Mouse (Mus musculus) limb, embryonic 15.5 days (tissue): ENCODE measurements at regions not wholly inside any gene's neighbourhood (a gene's known extent, or its start where the extent isn't known, plus 50 kb on each side); places are given as distances from the start of the nearest gene placed in this dataset.
A peak's percentile ranks its signal among the peaks of the same experiment; 100 is the strongest.

Experiments
- ATAC-seq: fragments of 200-750 bp; cut with Nextera tagmentation; 2 replicates; pipeline ENCODE4 v1.8.0; 2017; ENCODE audit warnings: low read depth, moderate TSS enrichment; ENCODE audit not compliant: insufficient number of reproducible peaks, low FRiP score, low TSS enrichment
- H3K27ac ChIP-seq: fragments of 300-500 bp; sonication (generic); 2 replicates; pipeline ENCODE4 v1.5.1; 2015; ENCODE audit warnings: moderate library complexity, mild to moderate bottlenecking, inconsistent platforms
- H3K27me3 ChIP-seq: fragments of 300-500 bp; sonication (generic); 2 replicates; pipeline ENCODE4 v1.6.1; 2015; ENCODE audit warnings: inconsistent platforms
- H3K36me3 ChIP-seq: fragments of 300-500 bp; sonication (generic); 2 replicates; pipeline ENCODE4 v1.6.1; 2015; ENCODE audit warnings: inconsistent platforms
- H3K4me1 ChIP-seq: fragments of 300-500 bp; sonication (generic); 2 replicates; pipeline ENCODE4 v1.6.1; 2015; ENCODE audit warnings: inconsistent platforms
- H3K4me2 ChIP-seq: fragments of 300-500 bp; sonication (generic); 2 replicates; pipeline ENCODE4 v1.6.1; 2015; ENCODE audit warnings: mild to moderate bottlenecking, inconsistent platforms
- H3K4me3 ChIP-seq: fragments of 300-500 bp; sonication (generic); 2 replicates; pipeline ENCODE4 v1.5.1; 2015; ENCODE audit warnings: mild to moderate bottlenecking, inconsistent platforms
- H3K9ac ChIP-seq: fragments of 300-500 bp; sonication (generic); 2 replicates; pipeline ENCODE4 v1.6.1; 2015; ENCODE audit warnings: inconsistent platforms
- H3K9me3 ChIP-seq: fragments of 300-500 bp; sonication (generic); 2 replicates; pipeline ENCODE4 v1.6.1; 2016; ENCODE audit warnings: inconsistent platforms
- WGBS: fragments of 180-500 bp; shearing (Covaris S2); methylation state at CpG from one replicate; pipeline ENCODE4 v1.1.7; 2015; 5-methylcytosine and 5-hydroxymethylcytosine counted together

DNA sequence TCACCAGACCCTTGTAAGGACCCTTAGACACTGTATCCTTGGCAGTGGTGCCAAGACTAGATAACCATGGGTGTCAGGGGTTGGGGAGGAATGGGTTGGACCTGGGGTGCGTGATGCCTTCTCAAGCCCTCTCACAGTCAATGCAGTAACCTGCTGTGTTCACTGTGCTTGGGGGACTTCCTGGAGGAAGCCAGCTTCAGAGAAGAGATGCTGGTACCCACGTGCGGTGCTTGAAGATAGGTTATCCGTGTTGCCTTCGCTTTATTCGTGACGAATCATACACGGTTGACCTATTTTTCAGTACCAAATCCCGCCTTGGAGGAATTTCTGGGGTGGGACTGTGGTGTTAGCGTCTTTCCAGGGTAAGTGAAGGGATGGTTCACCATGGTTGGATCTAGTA lies 138.1 kb upstream of the Rtl1 start:
- H3K4me2 ChIP-seq = no peak overlapping the region
- H3K9me3 ChIP-seq = no peaks in the 10 kb centered on the region
- no peak overlapping the region for H3K27ac ChIP-seq
- no peak for ATAC-seq
- no peak overlapping the region for H3K4me3 ChIP-seq
- peaks cover 75% of the 10 kb centered on the region for H3K36me3 ChIP-seq
- WGBS = 93% methylated on average over 10 of the region's 10 CpGs
- no peak overlapping the region for H3K9ac ChIP-seq
- H3K27me3 ChIP-seq = no peaks in the 10 kb centered on the region
- H3K4me1 ChIP-seq = no peaks in the 10 kb centered on the region

DNA sequence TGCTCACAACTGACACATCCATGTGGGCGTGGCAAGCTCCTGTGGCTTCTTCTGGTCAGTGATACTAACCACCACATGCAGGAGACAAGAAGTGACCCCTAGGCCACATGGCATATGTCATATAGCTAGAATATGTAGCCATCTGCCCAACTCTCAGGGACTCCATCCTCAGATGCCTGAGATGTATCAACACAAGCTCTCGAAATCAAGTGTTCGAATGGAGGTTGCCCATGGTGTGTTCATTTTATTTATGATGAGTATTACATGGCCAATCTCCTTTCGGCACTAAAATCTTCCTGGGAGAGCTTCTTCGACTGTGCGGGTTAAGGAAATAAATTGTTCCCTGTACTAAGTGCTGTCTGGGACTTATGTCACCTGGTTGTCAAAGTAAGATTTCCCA lies 138.8 kb upstream of the Rtl1 start:
- Histone ChIP-seq H3K27ac (no peak overlapping the region), H3K9me3 (no peaks in the 10 kb centered on the region), H3K27me3 (no peaks in the 10 kb centered on the region), H3K4me3 (no peak overlapping the region), H3K4me2 (no peak overlapping the region), H3K36me3 (peaks cover 79% of the 10 kb centered on the region), H3K9ac (no peak overlapping the region), H3K4me1 (no peaks in the 10 kb centered on the region)
- ATAC-seq = no peak
- WGBS = 90% methylated on average over 6 of the region's 6 CpGs

DNA sequence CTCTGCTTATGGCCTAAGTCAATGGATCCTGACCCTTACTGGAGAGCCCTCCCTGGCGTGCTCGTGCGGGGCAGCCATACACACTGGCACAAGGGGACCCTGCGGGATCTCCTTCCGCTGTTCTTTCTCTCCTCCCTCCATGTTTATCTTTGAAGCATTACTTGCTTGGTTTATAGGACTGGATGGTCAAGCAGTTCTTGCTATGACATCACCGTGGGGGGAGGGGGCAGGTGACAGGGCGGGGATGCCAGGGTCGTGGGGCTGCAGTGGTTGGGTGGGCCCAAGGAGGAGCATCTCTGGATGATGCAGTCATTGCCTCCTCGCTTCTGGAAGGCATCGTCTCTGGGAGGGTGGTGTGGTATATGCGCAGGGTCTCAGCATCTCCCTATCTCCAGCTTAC lies 142.4 kb upstream of the Rtl1 start:
- Histone ChIP-seq H3K9me3 (no peaks in the 10 kb centered on the region), H3K27ac (no peak overlapping the region), H3K9ac (no peak overlapping the region), H3K4me3 (no peak overlapping the region), H3K36me3 (peaks cover 63% of the 10 kb centered on the region), H3K4me1 (peaks cover 11% of the 10 kb centered on the region), H3K4me2 (no peak overlapping the region), H3K27me3 (no peaks in the 10 kb centered on the region)
- WGBS = 92% methylated on average over 11 of the region's 11 CpGs
- ATAC-seq = no peak

DNA sequence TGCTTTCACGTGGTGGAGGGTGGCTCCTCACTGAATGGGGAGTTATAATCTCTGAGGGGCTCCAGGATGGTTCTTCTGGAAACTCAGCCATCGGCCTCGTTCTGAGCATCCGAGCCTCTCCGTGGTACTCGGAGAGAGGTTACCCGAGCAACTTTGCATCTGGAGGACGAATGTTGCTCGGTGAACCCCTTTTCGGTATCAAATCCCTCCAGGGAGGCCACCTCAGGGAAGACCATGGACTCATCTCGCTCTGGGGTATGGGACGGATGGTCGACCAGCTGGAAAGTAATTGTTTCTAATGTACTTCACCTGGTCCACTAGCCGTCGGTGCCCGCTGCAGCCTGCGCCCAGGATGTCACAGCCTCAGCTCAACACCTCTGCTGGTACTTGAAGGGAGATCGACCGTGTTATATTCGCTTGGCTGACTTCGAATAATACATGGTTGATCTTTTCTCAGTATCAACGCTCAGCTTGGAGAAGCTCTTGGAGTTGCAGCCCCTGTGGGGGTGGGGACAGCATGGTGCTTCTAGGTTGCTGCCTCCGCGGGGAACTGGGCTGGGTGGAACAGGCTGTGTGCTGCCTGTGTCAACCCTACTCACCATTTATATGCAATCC lies 143.0 kb upstream of the Rtl1 start:
- Histone ChIP-seq H3K9ac (no peak overlapping the region), H3K4me3 (no peak overlapping the region), H3K9me3 (no peaks in the 10 kb centered on the region), H3K36me3 (peaks cover 56% of the 10 kb centered on the region), H3K4me1 (peaks cover 14% of the 10 kb centered on the region), H3K4me2 (no peak overlapping the region), H3K27ac (no peak overlapping the region), H3K27me3 (no peaks in the 10 kb centered on the region)
- no peak for ATAC-seq
- 88% methylated on average over 24 of the region's 24 CpGs for WGBS

DNA sequence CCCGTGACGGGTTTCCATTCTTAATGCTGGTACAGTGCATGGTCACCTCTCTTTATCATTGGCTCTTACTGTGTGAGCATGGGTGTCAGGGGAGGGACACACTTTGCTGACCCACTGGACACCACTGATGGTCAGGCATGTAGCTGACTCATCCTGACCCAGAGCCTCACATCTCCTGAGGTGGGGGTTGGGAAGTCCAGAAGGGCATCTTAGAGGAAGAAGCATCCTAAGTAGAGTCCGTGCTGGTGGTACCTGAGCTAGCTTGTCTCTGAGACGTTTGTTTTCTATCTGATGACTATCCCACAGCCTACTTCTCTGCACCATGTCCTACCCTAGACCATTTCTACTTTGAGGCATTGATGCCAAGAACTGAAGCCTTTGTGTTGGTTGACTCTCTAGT lies 144.1 kb upstream of the Rtl1 start:
- H3K9ac ChIP-seq = no peak overlapping the region
- peaks cover 47% of the 10 kb centered on the region for H3K36me3 ChIP-seq
- no peak for ATAC-seq
- WGBS = 92% methylated on average over 4 of the region's 4 CpGs
- H3K9me3 ChIP-seq = no peaks in the 10 kb centered on the region
- H3K4me3 ChIP-seq = no peak overlapping the region
- no peak overlapping the region for H3K4me2 ChIP-seq
- H3K27me3 ChIP-seq = no peaks in the 10 kb centered on the region
- no peak overlapping the region for H3K27ac ChIP-seq
- H3K4me1 ChIP-seq = peaks cover 23% of the 10 kb centered on the region

DNA sequence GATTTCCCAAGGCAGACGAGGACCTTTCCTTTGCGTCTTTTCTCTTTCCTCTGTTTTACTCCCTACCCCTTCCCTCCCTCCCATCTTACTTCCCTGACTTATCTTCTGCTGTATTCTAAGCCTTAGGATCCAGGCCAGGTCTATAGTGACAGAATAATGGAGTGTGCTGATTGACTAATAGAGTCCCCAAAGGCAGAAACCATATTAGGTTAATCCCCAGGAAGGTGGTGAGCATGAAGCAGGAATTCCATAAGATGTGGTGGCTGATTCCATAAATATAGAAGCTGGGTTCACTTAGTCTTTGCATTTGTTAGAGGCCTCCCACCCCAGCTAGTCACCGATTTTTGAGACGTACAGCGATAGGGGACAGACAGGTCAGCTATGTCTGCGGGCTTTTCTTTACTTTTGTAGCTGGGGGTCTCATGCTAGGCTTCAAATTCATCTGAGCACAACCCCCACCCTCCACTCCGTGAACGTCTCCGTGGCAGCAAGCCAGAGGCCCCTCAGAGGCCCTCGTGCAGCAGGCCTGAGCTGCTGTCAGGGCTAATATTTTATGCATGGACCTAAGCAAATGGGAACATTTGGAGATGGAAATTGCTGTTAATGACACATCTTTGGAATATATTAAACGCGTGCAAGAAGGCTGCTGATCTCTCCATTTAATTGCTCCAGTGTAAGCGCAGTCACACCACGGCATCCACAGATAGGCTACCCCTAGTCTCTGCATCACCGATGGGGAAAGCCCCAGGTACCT lies 145.8 kb upstream of the Rtl1 start:
- Histone ChIP-seq H3K4me2 (no peak overlapping the region), H3K27ac (0 out of 2 replicates have a peak overlapping the region, but pooled peaks have one; percentile 2)
- ATAC-seq = no peak

DNA sequence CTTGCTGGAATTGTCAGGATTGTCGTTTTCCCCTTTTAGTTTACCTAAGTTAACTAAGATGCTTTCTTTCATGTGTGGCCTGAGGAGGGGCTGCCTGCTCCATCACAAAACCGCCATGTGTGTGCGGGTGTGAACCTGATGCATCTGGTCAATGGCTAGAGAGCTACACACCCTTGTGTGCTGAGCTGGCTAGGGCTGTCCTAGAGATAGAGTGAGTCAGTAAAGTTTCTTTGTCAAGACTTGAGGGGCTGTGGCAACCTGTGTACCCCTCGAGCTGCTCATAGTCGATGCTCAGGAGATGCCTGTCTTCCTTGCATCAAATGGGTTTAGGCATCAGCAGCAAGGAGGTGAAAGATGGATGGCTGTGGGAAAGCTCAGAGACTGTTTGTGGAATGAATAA lies 147.1 kb upstream of the Rtl1 start:
- ATAC-seq = no peak
- Histone ChIP-seq H3K9me3 (no peaks in the 10 kb centered on the region), H3K4me2 (no peak overlapping the region), H3K27me3 (no peaks in the 10 kb centered on the region), H3K36me3 (peaks cover 22% of the 10 kb centered on the region), H3K9ac (no peak overlapping the region), H3K4me1 (peaks cover 36% of the 10 kb centered on the region), H3K4me3 (no peak overlapping the region), H3K27ac (no peak overlapping the region)
- 67% methylated on average over 5 of the region's 5 CpGs for WGBS

More for the DNA sequence above, 145.8 kb upstream of the Rtl1 start:
- Histone ChIP-seq H3K9ac (no peak overlapping the region), H3K9me3 (no peaks in the 10 kb centered on the region), H3K27me3 (no peaks in the 10 kb centered on the region), H3K36me3 (peaks cover 32% of the 10 kb centered on the region), H3K4me3 (no peak overlapping the region), H3K4me1 (peaks cover 36% of the 10 kb centered on the region)
- 49% methylated on average over 15 of the region's 15 CpGs for WGBS

DNA sequence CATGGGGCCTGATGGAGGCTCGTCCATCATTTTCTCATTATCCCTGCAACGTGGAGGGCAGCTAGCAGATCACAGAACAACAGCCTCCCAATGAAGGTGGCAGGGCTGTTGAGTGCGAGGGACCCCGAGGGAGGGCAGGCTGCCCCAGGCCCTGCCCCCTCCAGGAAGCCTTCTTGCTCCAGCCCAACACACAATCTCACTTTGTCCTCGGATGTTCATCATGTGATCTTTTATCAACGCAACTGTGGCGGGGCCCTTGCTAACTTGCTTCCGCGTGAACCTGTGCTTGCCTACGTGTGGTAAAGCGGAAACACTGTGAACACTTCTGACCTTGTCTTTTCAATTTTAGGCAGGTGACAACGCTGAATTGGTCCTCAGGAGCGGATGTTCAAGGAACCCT lies 147.6 kb upstream of the Rtl1 start:
- Histone ChIP-seq H3K27me3 (no peaks in the 10 kb centered on the region), H3K9me3 (no peaks in the 10 kb centered on the region), H3K9ac (no peak overlapping the region), H3K4me3 (no peak overlapping the region), H3K4me2 (no peak overlapping the region), H3K4me1 (peaks cover 36% of the 10 kb centered on the region), H3K36me3 (peaks cover 16% of the 10 kb centered on the region), H3K27ac (no peak overlapping the region)
- WGBS = 74% methylated on average over 13 of the region's 13 CpGs
- no peak for ATAC-seq

DNA sequence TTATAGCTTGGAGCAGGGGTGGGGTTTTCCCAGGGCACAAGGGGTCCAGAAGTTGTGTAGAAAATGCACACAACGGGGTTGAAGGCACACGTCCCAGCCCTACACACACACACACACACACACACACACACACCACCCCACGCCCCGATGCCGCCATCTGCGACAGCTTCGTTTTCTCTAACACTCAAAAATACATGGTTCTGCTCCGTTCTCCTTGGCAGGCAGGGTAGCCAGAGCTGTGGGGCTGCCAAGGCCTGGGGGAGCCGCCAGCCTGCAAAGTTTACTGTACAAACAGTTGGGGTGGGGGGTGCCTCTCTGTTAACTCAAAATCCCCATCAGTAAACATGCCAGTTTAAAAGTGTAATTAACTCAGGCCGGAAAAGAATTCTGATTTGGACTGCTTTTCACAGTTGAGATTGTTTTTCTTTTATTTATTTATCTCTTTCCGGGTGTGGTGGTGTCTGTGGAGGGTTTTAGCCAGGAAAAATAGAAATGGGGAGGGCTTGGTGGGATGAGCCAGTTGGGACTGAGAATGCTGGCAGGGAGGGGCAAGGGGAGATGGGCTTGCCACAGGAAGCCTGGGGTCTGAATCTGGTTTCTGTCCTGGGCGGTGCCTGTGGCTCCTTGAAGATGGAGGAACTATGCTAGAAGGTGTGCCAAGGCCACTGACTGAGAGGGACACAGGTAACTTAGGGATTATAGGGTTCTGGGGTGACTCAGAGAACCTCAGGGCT lies 148.4 kb upstream of the Rtl1 start:
- Histone ChIP-seq H3K4me1 (peaks cover 36% of the 10 kb centered on the region), H3K4me3 (no peak overlapping the region), H3K4me2 (no peak overlapping the region), H3K27me3 (no peaks in the 10 kb centered on the region), H3K27ac (no peak overlapping the region), H3K36me3 (peaks cover 9% of the 10 kb centered on the region), H3K9ac (no peak overlapping the region), H3K9me3 (no peaks in the 10 kb centered on the region)
- no peak for ATAC-seq
- WGBS = 60% methylated on average over 12 of the region's 12 CpGs

DNA sequence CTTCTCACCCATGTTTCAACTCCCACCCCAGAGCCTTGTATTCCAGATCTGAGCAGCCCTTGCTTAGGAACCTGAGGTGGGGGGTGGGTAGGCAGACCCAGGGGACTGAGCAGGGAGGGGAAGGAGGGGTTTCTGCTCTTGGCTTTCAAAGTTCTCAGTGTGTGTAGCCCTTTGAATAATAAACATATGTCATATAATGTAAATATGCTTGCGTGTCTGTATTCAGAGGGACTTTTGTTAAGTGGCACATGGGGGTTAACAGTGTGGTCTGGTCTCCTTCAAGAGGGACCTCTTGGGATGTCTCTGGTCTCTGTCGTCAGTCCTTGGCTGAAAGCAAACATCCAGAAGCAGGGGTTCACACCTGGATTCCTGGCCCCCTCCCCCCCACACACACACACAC lies 149.1 kb upstream of the Rtl1 start:
- peaks cover 36% of the 10 kb centered on the region for H3K4me1 ChIP-seq
- 0 out of 2 replicates have a peak overlapping the region, but pooled peaks have one; percentile 23 for H3K4me3 ChIP-seq
- 0 out of 2 replicates have a peak, but pooled peaks have one; percentile 9 for ATAC-seq
- peak overlapping the region; percentile 40 for H3K4me2 ChIP-seq
- H3K27me3 ChIP-seq = no peaks in the 10 kb centered on the region
- WGBS = 19% methylated on average over 2 of the region's 2 CpGs
- H3K36me3 ChIP-seq = 0 out of 2 replicates have a peak, but pooled peaks cover 1% of the 10 kb centered on the region
- H3K27ac ChIP-seq = peak overlapping the region; percentile 50
- H3K9me3 ChIP-seq = no peaks in the 10 kb centered on the region
- no peak overlapping the region for H3K9ac ChIP-seq

DNA sequence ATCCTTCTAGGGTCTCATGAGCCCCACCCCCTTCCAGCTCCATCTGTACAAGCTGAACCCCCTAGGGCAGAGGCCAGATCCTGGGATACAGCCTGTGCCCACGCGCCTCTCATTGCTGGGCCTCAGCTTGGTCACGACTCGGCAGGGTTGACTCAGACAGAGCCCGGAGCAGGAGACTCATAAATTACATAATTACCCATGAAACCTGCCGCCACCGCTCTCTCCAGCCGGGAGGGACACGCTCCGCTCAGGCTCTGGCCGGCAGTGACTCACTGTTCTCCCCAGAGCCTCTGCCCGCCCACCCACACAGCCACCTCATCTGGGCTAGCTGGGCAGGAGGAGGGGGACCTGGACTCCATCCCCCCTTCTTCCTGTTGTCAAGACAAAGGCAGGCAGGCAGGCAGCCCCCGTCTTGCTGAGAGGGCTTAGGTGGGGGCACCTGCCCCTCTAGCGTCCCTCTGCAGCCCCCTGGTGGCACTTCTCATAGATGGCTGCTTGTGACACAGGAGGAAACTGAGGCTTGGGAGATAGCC lies 149.6 kb upstream of the Rtl1 start:
- no peak overlapping the region for H3K9ac ChIP-seq
- peak; percentile 41 for ATAC-seq
- peak overlapping the region; percentile 23; the same call in 1 of the 2 replicates for H3K4me3 ChIP-seq
- H3K27ac ChIP-seq = peak overlapping the region; percentile 50
- no peaks in the 10 kb centered on the region for H3K9me3 ChIP-seq
- WGBS = 3% methylated on average over 14 of the region's 14 CpGs
- no peaks in the 10 kb centered on the region for H3K27me3 ChIP-seq
- peaks cover 36% of the 10 kb centered on the region for H3K4me1 ChIP-seq
- H3K4me2 ChIP-seq = peak overlapping the region; percentile 40
- H3K36me3 ChIP-seq = no peaks in the 10 kb centered on the region

DNA sequence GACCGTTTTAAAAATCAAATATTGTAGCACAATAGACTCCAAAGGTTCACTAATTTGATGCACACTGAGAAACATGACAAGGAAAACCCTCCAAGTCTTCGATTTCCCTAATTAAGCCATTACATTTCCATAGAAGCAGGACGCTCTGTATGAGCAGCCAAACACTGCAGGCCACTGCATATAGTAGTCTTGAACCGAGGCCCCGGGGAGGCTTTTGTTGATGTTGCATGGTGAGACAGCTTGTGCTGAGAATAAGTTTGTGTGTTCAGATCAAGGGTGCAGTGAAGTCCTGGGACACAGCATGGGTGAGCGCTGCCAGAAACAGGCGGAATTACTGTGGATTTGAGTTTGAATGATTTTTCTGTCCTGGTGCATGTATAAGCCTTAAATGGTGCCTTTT lies 154.9 kb upstream of the Rtl1 start:
- Histone ChIP-seq H3K4me2 (no peak overlapping the region), H3K9me3 (no peaks in the 10 kb centered on the region), H3K9ac (no peak overlapping the region), H3K27me3 (no peaks in the 10 kb centered on the region), H3K4me1 (peaks cover 4% of the 10 kb centered on the region), H3K4me3 (no peak overlapping the region), H3K27ac (no peak overlapping the region), H3K36me3 (no peaks in the 10 kb centered on the region)
- WGBS = 82% methylated on average over 7 of the region's 7 CpGs
- ATAC-seq = no peak
